Mouse (Mus musculus) lung, postnatal 0 days (tissue): Measurements from ENCODE around the gene Ect2l. TPM values are rescaled to one million over a fixed set of nuclear protein-coding genes. Genes with fewer than 3 reads are reported as not detected.

Source experiments
- ATAC-seq: fragments of 200-750 bp; cut with Nextera tagmentation; 2 replicates; pipeline ENCODE4 v1.8.0; 2017; ENCODE audit warnings: moderate library complexity
- DNase-seq: peaks from one replicate; pipeline ENCODE4 v3.0.0-alpha.2; 2016; ENCODE audit warnings: low spot score
- H3K27ac ChIP-seq: fragments of 300-500 bp; sonication (generic); 2 replicates; pipeline ENCODE4 v1.5.1; 2014; ENCODE audit warnings: antibody characterized with exemption, mild to moderate bottlenecking, low read length, mixed read lengths
- H3K27me3 ChIP-seq: fragments of 300-500 bp; sonication (generic); replicated peaks from 2 replicates; pipeline ENCODE4 v1.6.1; 2014; ENCODE audit warnings: low read length, mixed read lengths; ENCODE audit not compliant: insufficient read depth
- H3K36me3 ChIP-seq: fragments of 300-500 bp; sonication (generic); 2 replicates; pipeline ENCODE4 v1.6.1; 2014; ENCODE audit warnings: low read length, mixed read lengths; ENCODE audit not compliant: insufficient read depth
- H3K4me1 ChIP-seq: fragments of 300-500 bp; sonication (generic); 2 replicates; pipeline ENCODE4 v1.6.1; 2014; ENCODE audit warnings: antibody characterized with exemption, low read depth, low read length, mixed read lengths; ENCODE audit not compliant: insufficient read depth
- H3K4me2 ChIP-seq: fragments of 300-500 bp; sonication (generic); replicated peaks from 2 replicates; pipeline ENCODE4 v1.6.1; 2014; ENCODE audit warnings: low read depth, mild to moderate bottlenecking, low read length, moderate library complexity, mixed read lengths
- H3K4me3 ChIP-seq: fragments of 300-500 bp; sonication (generic); 2 replicates; pipeline ENCODE4 v1.5.1; 2014; ENCODE audit warnings: low read depth, low read length
- H3K9ac ChIP-seq: fragments of 300-500 bp; sonication (generic); replicated peaks from 2 replicates; pipeline ENCODE4 v1.6.1; 2014; ENCODE audit warnings: low read depth, mild to moderate bottlenecking
- H3K9me3 ChIP-seq: fragments of 300-500 bp; sonication (generic); 2 replicates; pipeline ENCODE4 v1.6.1; 2016; ENCODE audit warnings: low read length, mixed read lengths
- CTCF ChIP-seq: IDR thresholded peaks from 2 replicates; pipeline ENCODE4 v1.5.1; 2016; ENCODE audit warnings: antibody characterized with exemption, mild to moderate bottlenecking
- EP300 ChIP-seq: IDR thresholded peaks from 2 replicates; pipeline ENCODE4 v1.6.1; 2016; ENCODE audit warnings: antibody characterized with exemption, mild to moderate bottlenecking, control low read depth
- WGBS: fragments of 180-500 bp; shearing (Covaris S2); extraction: QIAGEN DNeasy Blood & Tissue Kit; methylation state at CpG from one replicate; pipeline ENCODE4 v1.1.7; 2014; 5-methylcytosine and 5-hydroxymethylcytosine counted together
- polyA plus RNA-seq: library from polyadenylated mRNA; unstranded; fragments of >200 nt; fragmentation: Nextera tagmentation; extraction: Ambion mirVana; gene quantifications from 2 replicates; pipeline ENCODE4 v1.2.1, GENCODE M21; 2015

The Ect2l gene
- 3.2 and 3.8 TPM in 2 replicates for polyA plus RNA-seq

DNA sequence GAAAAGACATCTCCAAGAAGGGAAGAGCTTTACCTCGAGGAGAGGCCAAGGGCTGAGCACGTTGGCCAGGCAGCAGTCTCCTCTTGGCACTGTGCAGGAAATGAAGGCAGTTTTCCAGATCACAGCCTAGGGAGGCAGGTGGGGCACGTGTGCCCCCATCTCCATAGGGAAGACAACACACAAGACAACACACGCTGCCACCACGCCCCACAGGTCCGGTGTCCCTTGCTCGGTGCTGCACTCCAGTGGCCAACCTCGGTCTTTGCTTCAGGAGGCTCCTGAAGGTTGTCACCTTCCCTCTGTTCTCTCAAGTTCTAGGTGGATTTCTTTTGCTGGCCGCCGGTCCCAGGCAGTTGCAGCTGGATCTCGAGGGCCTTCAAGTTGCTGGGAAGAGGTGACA, at the start of gene Ect2l:
Gene Ect2l (minus strand): TSS at position 165 of the 400 bp plus-strand sequence.
- DNase-seq (peak; percentile 63), ATAC-seq (peak; percentile 78)
- H3K4me2 ChIP-seq, result no peak within 1 kb of the TSS
- WGBS, result 8% methylated on average over 11 of the region's 11 CpGs
- H3K36me3 ChIP-seq, result no peaks in the 10 kb centered on the region
- no peaks in the 10 kb centered on the region for H3K9me3 ChIP-seq
- H3K27ac ChIP-seq, result no peak within 1 kb of the TSS; the same call in 1 of the 2 replicates
- H3K4me1 ChIP-seq, result 0 out of 2 replicates have a peak, but pooled peaks cover 5% of the 10 kb centered on the region
- H3K27me3 ChIP-seq, result no peaks in the 10 kb centered on the region
- H3K9ac ChIP-seq, result no peak within 1 kb of the TSS
- peak; percentile 80 for TF ChIP-seq CTCF
- TF ChIP-seq EP300, result no peak
- H3K4me3 ChIP-seq, result no peak within 1 kb of the TSS

DNA sequence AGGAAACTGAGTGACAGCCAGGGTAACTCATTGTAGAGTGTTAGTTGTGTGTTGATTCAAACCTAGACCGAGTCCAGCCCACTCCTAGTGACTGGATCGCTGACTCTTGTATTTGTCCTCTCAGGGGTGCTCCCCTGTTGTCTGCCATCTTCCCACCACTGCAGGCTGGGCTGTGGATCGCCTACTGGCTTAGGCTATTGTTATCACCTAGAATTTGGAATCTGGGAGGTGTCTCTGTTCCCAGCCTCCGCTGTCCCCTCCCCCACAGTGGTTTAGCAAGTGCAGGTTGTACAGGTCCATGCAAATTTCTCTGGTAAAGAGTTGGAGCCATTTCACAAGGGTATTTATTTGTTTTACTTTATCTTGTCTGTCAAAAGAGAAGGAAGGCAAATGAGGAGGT, 40.7 kb upstream of the Ect2l start:
- TF ChIP-seq CTCF (no peak), EP300 (no peak)
- no peak for DNase-seq
- H3K27ac ChIP-seq, result no peak overlapping the region
- 63% methylated on average over 4 of the region's 4 CpGs for WGBS
- no peaks in the 10 kb centered on the region for H3K27me3 ChIP-seq
- no peak overlapping the region for H3K4me3 ChIP-seq
- H3K4me2 ChIP-seq, result no peak overlapping the region
- no peaks in the 10 kb centered on the region for H3K36me3 ChIP-seq
- ATAC-seq, result no peak
- no peak overlapping the region for H3K9ac ChIP-seq
- no peaks in the 10 kb centered on the region for H3K4me1 ChIP-seq
- no peaks in the 10 kb centered on the region for H3K9me3 ChIP-seq

GRCm38 (mm10) chr10:18243614-18244013, 32.9 kb upstream of the Ect2l start:
- TF ChIP-seq EP300 (no peak), CTCF (peak; percentile 41)
- H3K4me3 ChIP-seq, result no peak overlapping the region
- WGBS, result 51% methylated on average over 2 of the region's 2 CpGs
- no peaks in the 10 kb centered on the region for H3K9me3 ChIP-seq
- no peak overlapping the region for H3K4me2 ChIP-seq
- H3K4me1 ChIP-seq, result no peaks in the 10 kb centered on the region
- no peak overlapping the region for H3K27ac ChIP-seq
- no peaks in the 10 kb centered on the region for H3K36me3 ChIP-seq
- H3K27me3 ChIP-seq, result no peaks in the 10 kb centered on the region
- ATAC-seq (no peak), DNase-seq (peak; percentile 64)
- no peak overlapping the region for H3K9ac ChIP-seq

- H3K27me3 ChIP-seq, result no peaks in the 10 kb centered on the region
- no peak overlapping the region for H3K4me2 ChIP-seq
- no peaks in the 10 kb centered on the region for H3K9me3 ChIP-seq
- DNase-seq, result peak; percentile 51
- no peak overlapping the region for H3K9ac ChIP-seq
- ATAC-seq, result no peak
- no peak overlapping the region for H3K4me3 ChIP-seq
- 72% methylated on average over 7 of the region's 7 CpGs for WGBS
- peaks cover 5% of the 10 kb centered on the region; the same call in 1 of the 2 replicates for H3K4me1 ChIP-seq
- no peak overlapping the region for H3K27ac ChIP-seq
- H3K36me3 ChIP-seq, result no peaks in the 10 kb centered on the region
- no peak for TF ChIP-seq CTCF
- TF ChIP-seq EP300, result no peak
Observed at GRCm38 (mm10) chr10:18237191-18237590, 26.5 kb upstream of the Ect2l start.

DNA sequence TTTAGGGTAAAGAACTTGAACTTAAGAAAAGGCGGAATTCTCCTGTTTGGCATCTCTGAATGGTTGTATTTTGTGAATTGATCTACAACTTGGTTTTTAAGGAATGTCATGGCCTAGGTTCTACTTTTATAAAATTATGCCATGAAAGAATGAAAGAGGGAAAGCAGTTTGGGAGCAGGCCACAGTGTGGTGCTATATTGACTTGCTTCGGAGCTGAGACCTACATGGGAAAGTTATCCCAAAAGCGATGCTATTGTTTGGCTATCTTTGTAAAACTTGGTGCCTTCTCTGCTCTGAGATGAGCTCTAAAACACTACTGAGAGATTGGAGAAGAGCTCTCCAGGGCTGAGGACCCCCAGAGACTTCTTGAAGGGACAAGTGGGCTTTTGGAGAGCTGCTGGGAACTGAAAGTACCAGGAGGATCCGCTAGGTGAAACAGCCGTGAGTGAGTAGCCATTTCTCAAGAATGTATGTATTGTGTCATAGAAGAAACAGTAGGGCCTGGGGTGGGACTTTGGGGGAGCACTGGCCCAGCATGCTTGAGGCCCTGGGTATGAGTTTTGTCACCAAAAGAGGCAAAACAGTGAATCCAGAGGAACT, 25.7 kb upstream of the Ect2l start:
- ATAC-seq (no peak), DNase-seq (no peak)
- Histone ChIP-seq H3K27me3 (no peaks in the 10 kb centered on the region), H3K9ac (no peak overlapping the region), H3K4me1 (peaks cover 5% of the 10 kb centered on the region; the same call in 1 of the 2 replicates), H3K36me3 (no peaks in the 10 kb centered on the region), H3K4me3 (no peak overlapping the region), H3K27ac (no peak overlapping the region), H3K9me3 (no peaks in the 10 kb centered on the region), H3K4me2 (no peak overlapping the region)
- TF ChIP-seq EP300 (no peak), CTCF (peak; percentile 6; the same call in 1 of the 2 replicates)
- 79% methylated on average over 5 of the region's 5 CpGs for WGBS

DNA sequence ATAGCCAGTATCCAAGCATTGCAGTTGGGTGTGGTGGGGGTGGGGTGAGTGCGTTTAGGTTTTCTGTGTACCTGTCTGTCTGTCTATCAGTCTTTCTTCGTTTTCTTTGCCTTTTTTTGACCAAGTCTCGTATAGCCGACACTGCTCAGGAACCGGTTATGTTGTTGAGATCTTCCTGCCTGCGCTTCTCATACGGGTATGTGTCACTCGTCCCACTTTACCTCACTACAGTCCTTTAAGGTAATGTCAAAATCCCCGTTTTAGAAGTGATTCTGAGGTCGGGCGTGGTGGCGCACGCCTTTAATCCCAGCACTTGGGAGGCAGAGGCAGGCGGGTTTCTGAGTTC, 24.7 kb upstream of the Ect2l start:
- Histone ChIP-seq H3K9me3 (no peaks in the 10 kb centered on the region), H3K4me2 (peak overlapping the region; percentile 74), H3K9ac (no peak overlapping the region), H3K27ac (no peak overlapping the region), H3K36me3 (no peaks in the 10 kb centered on the region), H3K4me1 (peaks cover 5% of the 10 kb centered on the region; the same call in 1 of the 2 replicates), H3K27me3 (no peaks in the 10 kb centered on the region), H3K4me3 (peak overlapping the region; percentile 88)
- TF ChIP-seq CTCF (no peak), EP300 (no peak)
- ATAC-seq (peak; percentile 6; the same call in 1 of the 2 replicates), DNase-seq (no peak)
- WGBS, result 15% methylated on average over 14 of the region's 14 CpGs
